Mouse (Mus musculus) neutrophil, adult 65 days (primary cell): ENCODE measurements around the gene Gm20812. TPM values are rescaled to one million over a fixed set of nuclear protein-coding genes. Genes with fewer than 3 reads are reported as not detected.

ENCODE experiments used
- total RNA-seq: library from RNA; stranded (reverse); gene quantifications from 2 replicates; pipeline ENCODE4 v1.2.4, GENCODE M21; 2023

Gene Gm20812
- not detected in 2 replicates for total RNA-seq

GRCm38 (mm10) chrY:12381681-12382080, at the start of gene Gm20812:
Gene Gm20812 (plus strand): TSS chrY:12381981.

Other genes with a start within 250 kb of the Gm20812 start
- not detected in 2 replicates for gene Gm29554, start 108.0 kb upstream of the Gm20812 start, total RNA-seq